Mouse (Mus musculus) adrenal gland, adult 8-10 months (tissue): ENCODE data around the gene Olfr639. TPM values are rescaled to one million over a fixed set of nuclear protein-coding genes. Genes with fewer than 3 reads are reported as not detected.
"Not testable (repeated sequence)": the region's sequence is repeated elsewhere in the genome, so short reads cannot be mapped to it uniquely, and the experiment has no call there.

Experiments
- DNase-seq: peaks from one replicate; pipeline ENCODE4 v3.0.0; 2022
- total RNA-seq, 4 experiments: library from RNA; stranded (reverse); gene quantifications; 2 replicates each; pipeline ENCODE4 v1.2.4; 2022

Gene Olfr639
- total RNA-seq, result under 1 TPM in 2 of 4 experiments, not detected in 2; 0.05 to 0.09 TPM

DNA sequence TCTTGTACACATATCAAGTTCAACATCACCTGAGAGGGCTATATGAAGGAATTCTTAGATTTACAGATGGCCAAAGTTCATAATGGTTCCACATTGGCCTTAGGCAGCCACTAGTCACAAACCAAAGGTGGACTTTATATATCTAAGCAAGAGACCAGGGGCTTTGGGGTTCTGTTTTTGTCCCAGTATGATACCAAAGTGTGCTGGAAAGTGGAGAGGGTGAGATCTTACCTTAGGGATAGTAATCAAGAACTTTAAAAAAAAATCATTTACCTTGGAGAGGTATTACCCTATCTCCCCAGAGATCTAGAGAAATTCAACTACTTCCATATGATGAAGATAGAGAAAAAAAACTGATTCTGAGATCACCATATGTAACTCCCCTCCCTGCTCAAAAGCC is at the start of gene Olfr639:
Gene Olfr639 (minus strand): TSS at position 101 of the 400 bp plus-strand sequence.
- DNase-seq, result no peak

DNA sequence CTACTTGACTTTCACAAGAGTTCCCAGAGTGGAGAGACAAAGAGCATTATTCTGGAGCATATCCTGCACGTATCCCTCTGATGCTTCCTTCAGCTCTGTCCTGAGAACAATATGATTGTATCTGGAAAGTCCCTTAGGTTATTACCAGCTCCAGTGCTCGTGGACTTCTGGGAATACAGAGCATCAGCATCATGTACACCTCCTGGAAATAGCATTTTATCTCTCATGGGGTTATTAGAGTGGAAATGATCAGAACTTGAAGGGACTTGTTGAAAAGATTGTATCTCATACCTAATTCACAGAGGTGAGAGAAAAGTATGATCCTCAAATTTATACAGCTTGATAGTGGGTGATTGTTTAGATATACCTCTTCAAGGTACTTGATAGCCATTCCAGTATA is 44.2 kb upstream of the Olfr639 start, which contains the start of gene 4930516K23Rik:
Gene 4930516K23Rik (minus strand): TSS at position 101 of the 400 bp plus-strand sequence.
- DNase-seq, result no peak

DNA sequence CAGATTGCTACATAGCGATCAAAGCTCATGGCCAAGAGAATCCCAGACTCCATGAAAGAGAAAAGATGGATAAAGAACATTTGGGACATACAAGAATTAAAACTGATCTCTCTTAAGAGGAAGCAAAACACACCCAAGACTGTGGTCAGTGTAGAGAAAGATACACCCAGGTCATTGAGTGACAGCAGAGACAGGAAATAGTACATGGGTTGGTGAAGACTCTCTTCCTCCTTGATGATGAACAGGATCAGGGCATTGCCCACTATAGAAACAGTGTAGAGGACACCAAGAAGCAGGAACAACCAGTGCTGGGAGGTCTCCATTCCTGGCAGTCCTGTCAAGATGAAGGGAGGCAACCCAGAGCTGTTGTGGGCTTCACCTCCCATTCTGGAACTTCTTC is 42.1 kb upstream of the Olfr639 start:
- DNase-seq, result no peak

DNA sequence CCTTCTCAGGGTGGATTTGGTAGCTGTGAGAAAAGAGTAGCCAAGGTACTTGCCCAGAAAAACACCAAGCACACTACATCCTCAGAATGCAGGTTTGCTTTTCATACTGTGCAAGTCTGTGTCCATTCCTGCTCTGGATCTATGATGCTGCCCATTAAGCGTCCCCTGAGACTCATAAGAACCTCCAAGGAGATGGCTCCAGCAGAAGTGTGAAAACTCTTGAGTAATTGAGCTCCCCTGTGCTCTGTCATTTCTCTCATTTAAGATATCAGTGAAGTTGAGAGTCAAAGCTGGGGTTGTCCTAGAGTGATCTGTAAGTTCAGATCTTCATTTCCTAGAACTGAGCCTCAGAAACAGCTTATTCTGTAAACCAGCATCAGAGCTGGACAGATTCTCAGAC is 35.5 kb upstream of the Olfr639 start, which contains the start of gene Olfr642:
Gene Olfr642 (minus strand): TSS at position 101 of the 400 bp plus-strand sequence.
- no peak for DNase-seq

DNA sequence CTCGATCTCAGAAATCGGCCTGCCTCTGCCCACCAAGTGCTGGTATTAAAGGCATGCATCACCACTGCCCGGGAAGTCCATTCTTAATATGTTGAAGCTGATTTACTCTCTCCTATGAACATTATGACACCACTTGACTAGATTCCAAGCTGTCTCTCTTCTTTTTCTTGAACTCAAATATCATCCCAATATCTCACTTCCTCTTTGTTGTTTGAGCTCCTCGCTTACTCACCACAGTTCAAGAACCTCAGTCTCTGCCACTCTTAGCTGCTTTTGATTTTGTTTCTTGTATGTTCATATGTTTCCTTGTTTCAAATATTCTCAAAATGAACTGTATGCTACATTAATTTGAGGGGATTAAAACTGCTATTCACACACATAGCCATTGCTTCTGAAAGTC is 33.6 kb upstream of the Olfr639 start:
- no peak for DNase-seq

DNA sequence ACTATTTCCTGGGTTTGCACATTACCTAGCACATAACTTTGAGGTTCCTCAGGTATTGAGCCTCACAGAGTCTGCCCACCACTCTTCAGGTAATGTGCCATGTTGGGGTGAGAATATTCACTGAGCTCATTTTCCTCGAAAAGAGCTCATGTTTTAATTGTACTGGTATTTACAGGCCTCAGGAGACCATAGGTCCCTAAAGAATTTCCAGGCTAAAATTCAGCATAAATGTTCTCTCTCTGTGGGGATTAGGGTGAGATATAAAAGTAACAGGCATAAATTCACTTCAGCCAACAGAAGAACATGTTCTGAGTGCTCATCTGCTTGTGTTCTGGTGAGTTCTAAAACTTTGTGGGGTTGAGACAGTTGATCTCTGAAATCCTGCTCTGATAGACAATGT is 18.0 kb upstream of the Olfr639 start, which contains the start of gene Olfr641:
Gene Olfr641 (plus strand): TSS at position 301 of the 400 bp plus-strand sequence.
- DNase-seq, result no peak

DNA sequence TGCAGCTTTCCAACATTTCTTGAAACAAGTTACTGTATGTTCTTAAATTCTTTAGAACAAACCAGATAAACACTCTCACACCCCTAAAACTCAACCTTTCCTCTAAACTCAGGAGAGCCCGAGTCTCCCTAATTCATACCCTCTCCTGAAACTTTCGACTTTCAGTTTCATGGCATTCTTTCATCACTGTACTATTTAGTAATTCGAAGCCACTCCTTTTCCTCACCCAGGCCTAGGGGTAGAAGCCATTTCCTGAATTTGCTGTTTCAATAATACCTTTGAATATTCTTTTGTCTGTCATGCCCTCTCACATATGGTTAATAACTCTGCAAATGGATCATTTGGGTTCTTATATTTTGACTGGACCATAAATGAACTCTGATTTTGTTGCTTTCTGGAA is 9.9 kb upstream of the Olfr639 start:
- DNase-seq, result no peak

DNA sequence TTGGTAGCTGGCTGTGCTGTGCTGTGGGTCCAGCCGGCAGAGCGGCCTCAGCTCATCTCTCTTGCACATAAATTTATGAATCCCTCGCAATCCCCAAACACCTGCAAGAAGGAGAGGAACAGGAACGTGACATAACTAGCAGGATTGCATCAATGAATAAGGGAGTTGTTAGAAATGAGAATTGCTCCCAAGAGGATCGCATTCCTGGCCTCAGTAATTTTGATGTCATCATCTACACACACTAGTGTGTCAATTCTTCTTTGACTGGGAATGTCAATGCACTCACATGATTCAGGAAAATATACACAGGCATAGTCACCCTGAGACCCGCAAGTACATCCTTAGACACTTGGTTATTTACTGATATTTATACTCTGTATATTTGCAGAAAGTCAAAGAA is 8.4 kb upstream of the Olfr639 start, which contains the start of gene Olfr640:
Gene Olfr640 (minus strand): TSS at position 101 of the 400 bp plus-strand sequence.
- no peak for DNase-seq

DNA sequence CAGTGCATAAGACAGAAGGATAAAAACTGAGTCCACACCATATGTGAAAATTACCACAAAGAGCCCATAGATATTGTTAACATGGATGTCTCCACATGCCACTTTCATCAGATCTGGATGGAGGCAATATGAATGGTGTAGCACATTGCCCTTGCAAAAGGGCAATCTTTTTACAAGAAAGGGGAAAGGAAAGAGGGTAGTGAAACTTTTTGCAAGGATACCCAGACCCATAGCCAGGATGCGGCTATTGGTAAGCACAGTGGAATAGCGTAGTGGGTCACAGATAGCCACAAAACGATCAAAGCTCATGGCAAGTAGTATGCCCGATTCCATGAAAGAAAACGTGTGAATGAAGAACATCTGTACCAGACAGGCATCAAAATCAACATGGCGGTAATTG is 4.5 kb upstream of the Olfr639 start:
- no peak for DNase-seq

DNA sequence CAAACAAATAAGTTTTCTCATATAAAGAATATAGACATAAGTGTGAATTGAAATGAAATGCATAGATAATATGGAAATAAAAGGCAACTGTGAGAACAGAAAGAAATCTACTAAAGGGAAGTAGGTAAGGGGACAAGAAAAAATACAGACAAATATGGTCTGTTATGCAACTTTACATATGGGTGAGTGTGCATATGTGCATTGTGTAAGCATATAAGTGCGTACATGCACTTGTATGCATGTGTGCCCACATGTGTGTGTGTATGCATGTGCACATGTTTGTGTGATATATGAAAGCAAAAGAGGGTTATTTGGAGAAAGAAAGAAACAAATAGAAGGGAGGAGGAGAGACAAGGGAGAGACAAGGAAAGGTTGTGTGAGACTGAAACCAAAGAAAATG is 1.9 kb upstream of the Olfr639 start:
- no peak for DNase-seq

DNA sequence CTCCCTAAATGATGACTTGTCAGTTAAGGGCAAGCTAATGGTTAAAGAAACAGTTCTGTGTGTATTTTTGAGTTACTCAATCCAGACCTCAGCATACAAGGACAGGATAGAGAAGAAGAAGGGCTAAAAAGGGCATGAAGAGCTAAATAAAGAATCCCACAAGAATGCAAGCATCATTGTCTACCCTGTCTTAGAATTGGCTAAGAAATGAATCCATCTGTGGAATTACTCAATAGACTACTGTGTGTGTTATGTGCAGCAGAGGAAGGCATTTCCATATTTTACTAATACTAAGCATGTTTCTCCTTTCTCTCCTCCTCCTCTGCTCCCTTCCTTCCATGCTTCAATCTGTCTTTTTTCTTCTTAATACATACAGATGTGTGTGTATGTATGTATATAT is 18.0 kb downstream of the Olfr639 start:
- DNase-seq, result no peak

DNA sequence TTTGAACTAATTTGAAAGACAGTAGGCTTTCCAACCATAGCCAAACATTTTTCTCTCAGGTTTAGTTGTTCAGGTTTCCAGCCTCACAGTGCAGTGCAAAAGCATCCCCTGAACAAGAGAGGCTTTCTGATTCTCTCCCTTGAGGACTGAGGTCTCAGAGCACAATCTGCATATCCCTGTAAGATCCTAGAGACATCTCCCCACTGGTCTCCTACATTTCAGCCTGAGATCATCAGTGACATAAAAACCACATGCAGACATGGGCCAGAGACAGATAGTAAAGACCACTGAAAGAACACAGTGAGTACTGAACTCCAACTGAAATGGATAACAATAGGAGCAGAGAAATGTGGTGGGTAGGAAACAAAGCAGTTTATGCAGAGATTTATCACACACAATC is 18.7 kb downstream of the Olfr639 start, which contains the start of gene Olfr638:
Gene Olfr638 (plus strand): TSS at position 301 of the 400 bp plus-strand sequence.
- DNase-seq, result no peak

DNA sequence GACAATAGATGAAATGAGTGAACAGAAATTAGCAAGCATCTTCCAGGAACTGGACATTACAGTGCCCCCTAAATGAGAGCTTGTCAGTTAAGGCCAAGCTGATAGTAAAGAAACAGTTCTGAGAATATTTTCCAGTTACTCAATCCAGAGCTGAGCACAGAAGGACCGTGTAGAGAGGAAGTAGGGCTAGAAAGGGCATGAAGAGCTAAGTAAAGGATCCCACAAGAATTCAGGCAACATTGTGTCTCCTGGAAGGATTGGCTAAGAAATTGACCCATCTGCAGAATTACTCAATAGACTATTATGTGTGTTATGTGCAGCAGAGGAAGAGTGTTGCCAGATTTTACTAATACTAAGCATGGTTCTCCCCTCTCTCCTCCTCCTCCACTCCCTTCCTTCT is 45.3 kb downstream of the Olfr639 start:
- no peak for DNase-seq

DNA sequence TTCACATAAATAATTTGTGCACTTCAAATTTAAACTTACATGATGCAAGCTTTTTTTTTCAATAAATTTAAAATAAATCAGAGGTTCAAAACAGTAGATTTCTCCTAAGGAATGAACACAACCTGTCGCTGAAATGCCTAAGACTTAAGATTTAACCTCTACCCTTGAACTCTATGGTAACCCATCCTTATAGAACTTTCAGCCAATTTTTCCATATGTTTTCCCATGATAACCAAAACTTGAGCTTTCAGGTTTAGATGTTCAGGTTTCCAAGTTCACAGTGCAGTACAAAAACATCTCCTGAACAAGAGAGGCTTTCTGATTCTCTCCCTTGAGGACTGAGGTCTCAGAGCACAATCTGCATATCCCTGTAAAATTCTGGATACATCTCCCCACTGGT is 46.3 kb downstream of the Olfr639 start, which contains the start of gene Olfr635:
Gene Olfr635 (plus strand): TSS at position 301 of the 400 bp plus-strand sequence.
- DNase-seq, result no peak

DNA sequence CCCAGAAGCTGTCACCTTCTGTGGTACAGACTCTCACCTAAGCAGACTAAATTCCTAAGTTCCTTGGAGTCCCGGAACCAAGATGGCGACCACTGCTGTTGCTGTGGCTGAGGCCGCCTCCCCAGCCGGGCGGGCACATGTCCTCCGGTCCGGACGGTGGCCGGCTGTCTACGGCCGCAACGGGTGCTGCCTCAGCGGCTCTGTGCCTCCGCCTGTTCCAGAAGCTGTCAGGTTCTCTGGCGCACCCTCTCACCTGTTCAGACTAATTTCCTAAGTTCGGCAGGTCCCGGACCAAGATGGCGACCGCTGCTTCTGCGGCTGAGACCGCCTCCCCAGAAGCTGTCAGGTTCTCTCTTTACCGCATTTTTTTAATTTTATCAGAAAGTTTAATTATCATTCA is 50.2 kb downstream of the Olfr639 start:
- not testable (repeated sequence) for DNase-seq

Other genes starting within 250 kb of the Olfr639 start
- not detected for gene Olfr69, start 245.7 kb downstream of the Olfr639 start, total RNA-seq
- not detected for gene Olfr68, start 237.6 kb downstream of the Olfr639 start, total RNA-seq
- not detected for gene Olfr67, start 225.5 kb downstream of the Olfr639 start, total RNA-seq
- 100 to 1,000 TPM in 1 of 4 experiments, 10 to 100 TPM in 3; 78.2 to 176 (median 90.4) TPM for gene Hbb-bt, start 203.3 kb downstream of the Olfr639 start, total RNA-seq
- gene Hbb-bs, start 189.2 kb downstream of the Olfr639 start, total RNA-seq, result 1,000 to 10,000 TPM in 1 of 4 experiments, 100 to 1,000 TPM in 3; 738 to 2,114 (median 834) TPM
- not detected for gene Hbb-bh2, start 176.8 kb downstream of the Olfr639 start, total RNA-seq
- gene Hbb-bh1, start 174.1 kb downstream of the Olfr639 start, total RNA-seq, result not detected
- gene Hbb-y, start 164.1 kb downstream of the Olfr639 start, total RNA-seq, result not detected
- gene Olfr66, start 131.1 kb downstream of the Olfr639 start, total RNA-seq, result not detected
- gene Olfr64, start 122.8 kb downstream of the Olfr639 start, total RNA-seq, result not detected
- gene Olfr65, start 113.8 kb downstream of the Olfr639 start, total RNA-seq, result not detected
- gene Olfr631, start 88.5 kb downstream of the Olfr639 start, total RNA-seq, result not detected
- gene Olfr632, start 83.0 kb downstream of the Olfr639 start, total RNA-seq, result not detected
- not detected for gene Olfr633, start 72.9 kb downstream of the Olfr639 start, total RNA-seq
- under 1 TPM in 3 of 4 experiments, not detected in 1; 0.03 to 0.06 (median 0.06) TPM for gene Olfr635, start 46.2 kb downstream of the Olfr639 start, total RNA-seq
- gene Olfr638, start 18.6 kb downstream of the Olfr639 start, total RNA-seq, result not detected
- not detected for gene Olfr640, start 8.3 kb upstream of the Olfr639 start, total RNA-seq
- gene Olfr641, start 18.1 kb upstream of the Olfr639 start, total RNA-seq, result not detected
- gene Olfr642, start 35.4 kb upstream of the Olfr639 start, total RNA-seq, result not detected
- gene 4930516K23Rik, start 44.1 kb upstream of the Olfr639 start, total RNA-seq, result not detected
- not detected for gene Olfr644, start 54.6 kb upstream of the Olfr639 start, total RNA-seq
- gene Olfr645, start 68.2 kb upstream of the Olfr639 start, total RNA-seq, result not detected
- not detected for gene Olfr646, start 87.6 kb upstream of the Olfr639 start, total RNA-seq
- not detected for gene Ubqln5, start 112.5 kb upstream of the Olfr639 start, total RNA-seq
- not detected for gene Olfr643, start 120.1 kb upstream of the Olfr639 start, total RNA-seq
- gene Ubqln3, start 126.0 kb upstream of the Olfr639 start, total RNA-seq, result not detected
- not detected for gene Ubqlnl, start 133.3 kb upstream of the Olfr639 start, total RNA-seq
- not detected for gene Olfm5, start 147.5 kb upstream of the Olfr639 start, total RNA-seq
- under 1 TPM in 1 of 4 experiments, not detected in 3; 0.15 TPM for gene Olfr648, start 166.1 kb upstream of the Olfr639 start, total RNA-seq
- gene Olfr649, start 178.7 kb upstream of the Olfr639 start, total RNA-seq, result not detected
- gene Trim6, start 201.5 kb upstream of the Olfr639 start, total RNA-seq, result 1 to 10 TPM in 2 of 4 experiments, under 1 TPM in 2; 0.41 to 1.8 (median 1.0) TPM
- gene Trim34a, start 227.2 kb upstream of the Olfr639 start, total RNA-seq, result 10 to 100 TPM in 3 of 4 experiments, 1 to 10 TPM in 1; 8.2 to 11.6 (median 11.0) TPM